Mouse (Mus musculus) megakaryocyte progenitor cell, adult 5-6 weeks (primary cell): ENCODE data around the gene Ube2i. TPM values are rescaled to one million over a fixed set of nuclear protein-coding genes. Genes with fewer than 3 reads are reported as not detected.
"Not testable (repeated sequence)": the region's sequence is repeated elsewhere in the genome, so short reads cannot be mapped to it uniquely, and the experiment has no call there.

Source experiments
- ATAC-seq: replicated peaks from 2 replicates; pipeline ENCODE4 v1.8.0; 2016; ENCODE audit warnings: mild to moderate bottlenecking, moderate TSS enrichment, inconsistent platforms; ENCODE audit not compliant: poor library complexity
- total RNA-seq, 2 experiments: library from RNA; stranded (forward) in 1 of 2; stranded (reverse) in 1 of 2; fragments of 157-497, 149-512 nt in 1 of 2; fragments of 200-1000 nt in 1 of 2; gene quantifications; 2 replicates each; pipeline versions ENCODE4 v1.2.3 to v1.2.4; 2015 to 2017

Ube2i gene
- total RNA-seq, 2 experiments from 2014 or later: 305 to 376 TPM

DNA sequence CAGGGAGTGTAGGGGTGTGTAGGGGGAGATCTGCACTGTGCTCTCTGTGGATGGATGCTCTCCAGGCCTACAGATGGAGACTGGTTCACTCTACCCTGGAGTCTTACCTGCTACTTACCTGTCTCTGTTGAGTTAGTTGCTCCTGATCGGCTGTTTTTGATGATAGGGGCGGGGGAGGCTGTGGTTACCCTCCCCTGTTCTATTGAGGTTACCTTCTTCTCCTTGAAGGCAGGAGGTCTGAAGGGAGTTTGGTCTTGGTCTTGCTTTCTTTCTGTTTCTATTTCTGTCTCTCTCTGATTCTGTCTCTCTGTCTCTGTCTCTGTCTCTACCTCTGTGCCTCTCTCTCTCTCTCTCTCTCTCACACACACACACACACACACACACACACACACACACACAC is 19.3 kb downstream of the Ube2i start:
- no peak for ATAC-seq

DNA sequence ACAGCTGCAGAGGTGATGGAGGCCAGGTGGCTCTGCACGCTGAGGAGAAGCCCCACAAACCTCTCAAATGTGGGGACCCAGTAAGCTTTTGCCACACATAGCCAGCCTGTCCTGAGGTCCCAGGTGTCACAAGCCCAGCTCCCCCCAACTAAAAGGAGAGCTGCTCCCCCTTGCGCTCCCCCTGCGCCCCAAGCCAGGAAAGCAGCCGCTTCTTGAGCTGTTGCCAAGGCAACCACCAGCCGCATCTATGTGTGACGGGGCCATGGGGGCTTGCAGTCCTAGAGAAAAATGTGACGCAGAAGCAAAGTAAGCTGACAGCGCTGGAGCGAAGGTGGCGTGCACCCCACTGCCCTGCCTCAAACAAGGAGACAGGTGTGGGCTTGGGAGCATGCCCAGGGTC is 20.7 kb downstream of the Ube2i start:
- no peak for ATAC-seq

GRCm38 (mm10) chr17:25252643-25253042 is 21.8 kb downstream of the Ube2i start:
- no peak for ATAC-seq

GRCm38 (mm10) chr17:25250181-25250835 is 24.1 kb downstream of the Ube2i start:
- no peak for ATAC-seq

DNA sequence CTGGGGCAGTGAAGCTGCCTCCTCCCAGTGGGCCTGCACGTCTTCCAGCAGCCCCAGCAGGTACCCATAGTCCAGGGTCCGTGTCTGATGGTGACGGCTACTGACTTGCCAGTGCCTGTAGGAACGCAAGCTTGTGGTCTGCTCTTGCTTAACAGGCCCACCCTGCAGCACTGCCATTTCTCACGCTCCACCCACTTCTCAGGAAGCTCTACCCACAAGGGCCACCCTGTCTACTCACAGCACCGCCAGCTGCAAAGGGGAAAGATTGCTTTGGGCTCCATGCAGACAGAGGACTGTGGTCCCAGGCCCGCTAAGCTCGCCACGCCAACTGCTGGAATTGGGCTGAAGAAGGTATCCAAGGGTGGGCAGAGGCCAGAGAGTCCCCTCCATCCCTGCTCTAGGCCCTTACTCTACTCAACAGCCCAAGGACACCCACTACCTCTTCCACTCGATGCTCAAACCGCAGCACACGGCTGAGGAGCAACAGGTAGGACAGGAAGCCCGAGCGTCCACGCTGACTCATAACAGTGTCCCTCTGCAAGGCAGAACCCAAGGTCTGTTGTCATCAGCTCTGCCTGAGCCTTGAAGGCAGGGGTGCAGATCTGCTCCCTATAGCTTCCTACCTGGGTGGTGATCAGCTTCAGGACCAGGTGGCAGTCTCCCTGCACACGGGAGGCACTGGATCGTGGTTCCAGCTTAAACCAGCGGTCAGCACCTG is 26.2 kb downstream of the Ube2i start:
- peak; percentile 90 for ATAC-seq

- ATAC-seq: no peak
Observed at GRCm38 (mm10) chr17:25244239-25244638, 30.2 kb downstream of the Ube2i start.

DNA sequence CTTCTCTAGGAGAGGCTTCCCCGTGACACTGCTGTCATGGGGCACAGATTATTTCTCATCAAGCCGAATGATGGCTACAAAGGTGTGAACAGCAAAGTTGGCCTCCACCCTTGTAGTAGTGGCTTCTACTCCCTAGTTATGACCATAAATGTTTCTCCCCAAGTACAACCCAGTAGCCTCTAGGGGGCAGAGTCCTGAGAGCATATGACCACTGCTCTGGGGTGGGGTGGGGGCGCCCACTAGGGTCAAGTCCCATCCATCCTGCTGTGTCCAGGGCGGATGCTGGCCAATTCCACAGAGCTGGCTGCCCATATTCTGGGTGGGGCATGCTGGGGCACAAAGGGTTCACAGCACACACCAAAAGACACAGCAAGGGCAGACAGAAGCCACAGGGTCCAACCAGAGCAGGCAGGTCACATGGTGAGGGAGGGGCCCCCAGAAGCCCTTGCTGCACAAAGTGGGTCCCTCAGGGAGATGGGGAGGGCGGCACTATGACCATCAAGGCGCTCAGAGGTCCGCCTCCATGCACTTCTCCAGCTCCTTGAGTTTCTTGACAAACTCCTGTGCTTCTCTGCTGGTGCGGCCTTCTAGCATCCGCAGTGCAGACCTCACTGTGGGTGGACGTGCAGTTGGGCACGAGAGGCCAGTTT is 31.2 kb downstream of the Ube2i start:
- no peak for ATAC-seq

DNA sequence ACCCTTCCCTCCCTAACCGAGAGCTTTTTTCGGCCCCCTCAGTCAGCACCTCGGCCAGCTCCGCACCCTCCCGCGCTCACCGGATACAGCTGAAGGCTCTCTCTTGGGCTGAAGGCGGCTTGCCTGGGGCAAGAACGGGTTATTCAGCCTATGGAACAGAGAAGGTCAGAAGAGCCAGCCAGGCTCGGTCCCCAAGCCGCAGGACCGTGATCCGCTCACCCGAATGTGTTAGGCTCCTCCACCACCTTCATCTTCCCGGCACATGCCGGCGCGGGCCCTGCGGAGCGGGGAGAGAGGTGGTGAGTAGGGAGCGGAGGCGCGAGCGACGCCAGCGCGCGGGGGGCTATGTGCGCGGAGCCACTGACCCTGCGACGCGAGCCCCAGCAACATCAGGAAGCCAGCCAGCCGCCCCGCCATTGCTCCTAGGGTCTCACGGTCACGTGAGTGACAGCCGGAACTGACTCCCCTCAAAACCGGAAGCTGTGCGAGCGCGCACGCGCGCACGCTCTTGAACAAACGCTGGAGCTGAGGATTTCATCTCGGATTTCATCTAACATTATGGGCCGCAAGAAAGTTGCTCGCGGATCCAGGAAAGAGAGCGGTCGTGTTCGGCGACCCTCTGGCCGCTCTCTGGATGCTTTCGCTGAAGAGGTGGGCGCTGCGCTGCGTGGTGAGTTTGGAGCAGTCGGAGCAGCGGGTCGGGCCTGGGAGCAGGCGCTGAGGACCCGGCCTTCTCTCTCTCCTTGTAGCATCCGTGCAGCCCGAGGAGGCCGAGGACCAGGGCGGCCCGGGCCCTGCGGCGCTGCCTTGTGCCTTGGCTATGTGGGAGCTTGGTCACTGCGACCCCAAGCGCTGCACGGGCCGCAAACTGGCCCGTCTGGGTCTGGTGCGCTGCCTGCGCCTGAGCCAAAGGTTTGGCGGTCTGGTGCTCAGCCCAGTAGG is 34.5 kb downstream of the Ube2i start, which contains the start of the genes Gnptg and Tsr3:
Gnptg (minus strand) TSS at position 430 of the 942 bp plus-strand sequence.
Tsr3 (plus strand) TSS at position 476 of the 942 bp plus-strand sequence.
- ATAC-seq: peak; percentile 87

DNA sequence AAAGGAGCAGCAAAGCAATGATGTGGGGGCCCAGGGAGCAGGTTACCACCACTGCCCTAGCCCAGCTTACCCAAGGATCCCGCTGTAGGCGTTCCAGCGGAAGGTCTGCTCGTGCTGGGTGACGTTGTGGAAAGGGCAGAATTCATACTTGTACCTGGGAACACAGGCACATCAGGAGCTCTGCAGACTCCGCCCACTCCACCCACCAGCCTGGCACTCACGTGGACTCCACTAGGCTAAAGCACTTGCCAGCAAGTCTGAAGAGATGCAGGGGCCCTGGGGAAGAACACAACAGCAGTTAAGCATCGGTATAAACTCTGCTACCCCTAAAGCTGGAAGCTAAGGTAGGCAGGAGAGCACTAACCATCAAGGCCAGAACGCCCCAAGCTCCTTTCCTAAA is 38.8 kb downstream of the Ube2i start:
- no peak for ATAC-seq

GRCm38 (mm10) chr17:25231621-25232020 is 42.8 kb downstream of the Ube2i start:
- ATAC-seq: not testable (repeated sequence)

- ATAC-seq: no peak
Observed at GRCm38 (mm10) chr17:25230700-25231099, 43.7 kb downstream of the Ube2i start.

DNA sequence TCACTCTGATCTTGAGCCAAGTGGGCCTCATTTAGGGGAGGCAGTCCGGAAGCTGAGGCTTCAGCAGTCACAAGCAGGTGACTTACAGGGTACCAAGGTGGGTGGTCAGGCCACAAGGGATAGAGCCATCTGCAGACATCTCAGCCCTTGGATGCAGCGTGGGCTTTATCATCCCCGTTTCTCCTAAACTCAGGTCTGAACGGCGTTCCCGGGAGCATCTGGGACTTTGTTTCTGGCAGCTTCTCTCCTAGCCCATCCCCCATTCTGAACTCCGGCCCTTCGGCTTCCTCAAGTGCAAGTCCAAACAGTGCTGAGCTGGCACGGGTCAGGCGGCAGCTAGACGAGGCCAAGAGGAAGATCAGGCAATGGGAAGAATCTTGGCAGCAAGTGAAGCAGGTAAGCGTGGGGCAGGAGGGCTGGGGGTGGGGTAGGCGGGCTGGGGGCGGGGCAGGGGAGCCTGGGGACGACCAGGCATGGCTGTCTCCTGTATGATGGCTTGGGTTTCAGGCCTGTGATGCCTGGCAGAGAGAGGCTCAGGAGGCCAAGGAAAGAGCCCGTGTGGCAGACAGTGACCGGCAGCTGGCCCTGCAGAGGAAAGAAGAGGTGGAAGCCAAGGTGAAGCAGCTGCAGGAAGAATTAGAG is 44.3 kb downstream of the Ube2i start:
- ATAC-seq: not testable (repeated sequence)

DNA sequence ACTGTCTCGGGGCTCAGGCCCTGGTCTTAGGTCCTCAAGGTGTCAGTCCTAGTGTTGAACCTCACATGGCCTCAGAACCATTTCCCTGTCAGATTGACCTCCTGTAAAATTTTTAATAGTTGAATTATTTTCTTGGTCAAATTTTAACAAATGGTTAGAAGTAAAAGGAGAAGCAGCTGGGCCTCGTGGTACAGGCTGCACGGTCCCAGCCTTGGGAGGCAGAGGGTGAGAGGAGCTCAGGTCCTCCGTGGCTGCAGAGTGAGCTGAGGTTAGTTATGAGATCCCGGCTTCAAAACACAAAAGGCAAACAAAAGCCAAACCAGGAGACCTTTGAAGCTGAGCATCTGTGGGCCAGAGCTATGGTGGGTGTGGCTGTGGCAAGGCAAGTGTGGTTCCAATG is 46.4 kb downstream of the Ube2i start:
- ATAC-seq: no peak

DNA sequence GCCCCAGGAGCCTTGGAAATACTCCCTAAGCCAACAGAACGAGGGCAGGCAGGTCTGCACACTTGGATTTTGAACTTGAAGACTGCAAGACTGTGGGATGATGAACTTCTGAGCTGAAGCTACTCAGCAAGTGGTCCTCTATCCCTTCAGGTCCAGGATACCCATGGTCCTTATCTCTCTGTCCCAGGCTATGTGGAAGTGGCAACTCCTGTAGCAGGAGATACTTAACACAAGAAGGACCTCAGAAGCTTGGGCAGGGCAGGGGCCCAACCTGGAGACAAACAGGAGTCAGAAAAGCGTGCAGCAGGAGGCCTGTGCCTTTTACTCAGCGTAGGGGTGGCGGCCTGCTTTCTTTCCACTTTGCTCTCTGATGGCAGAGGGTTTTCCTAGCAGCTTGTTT is 48.8 kb downstream of the Ube2i start:
- ATAC-seq: 0 out of 2 replicates have a peak, but pooled peaks have one; percentile 9

- ATAC-seq: no peak
Observed at GRCm38 (mm10) chr17:25224586-25225222, 49.7 kb downstream of the Ube2i start.

DNA sequence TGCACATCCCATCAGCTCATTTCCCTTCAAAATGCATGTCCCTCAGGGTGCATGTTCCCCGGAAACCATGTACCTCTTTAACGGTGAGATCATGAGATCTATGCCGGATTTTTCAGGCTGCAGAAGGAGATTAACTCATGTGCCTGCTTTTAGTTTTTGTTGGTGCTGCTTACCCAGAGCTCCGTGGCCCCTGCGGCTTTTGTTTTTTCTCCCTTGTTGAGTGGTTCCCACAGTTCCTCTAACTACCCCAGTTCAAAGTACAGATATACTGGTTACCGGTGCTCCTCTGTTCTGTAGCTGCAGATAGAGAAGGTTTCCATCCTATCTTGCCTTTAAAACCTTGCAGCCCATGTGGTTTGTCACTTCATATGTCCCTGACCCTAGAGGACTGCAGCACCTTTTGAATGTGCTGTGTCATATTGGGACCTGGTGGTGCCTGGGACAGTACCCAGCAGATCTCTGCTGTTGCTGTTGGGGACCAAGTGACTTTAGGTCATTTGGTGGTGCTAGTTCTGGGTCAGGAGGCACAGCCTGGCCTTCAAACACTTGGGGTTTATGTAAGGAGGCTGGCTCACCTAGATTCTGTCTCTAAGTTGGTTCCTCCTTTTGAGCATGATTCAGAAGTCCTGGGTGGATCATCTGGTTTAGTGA is 51.3 kb downstream of the Ube2i start:
- ATAC-seq: peak; percentile 45

DNA sequence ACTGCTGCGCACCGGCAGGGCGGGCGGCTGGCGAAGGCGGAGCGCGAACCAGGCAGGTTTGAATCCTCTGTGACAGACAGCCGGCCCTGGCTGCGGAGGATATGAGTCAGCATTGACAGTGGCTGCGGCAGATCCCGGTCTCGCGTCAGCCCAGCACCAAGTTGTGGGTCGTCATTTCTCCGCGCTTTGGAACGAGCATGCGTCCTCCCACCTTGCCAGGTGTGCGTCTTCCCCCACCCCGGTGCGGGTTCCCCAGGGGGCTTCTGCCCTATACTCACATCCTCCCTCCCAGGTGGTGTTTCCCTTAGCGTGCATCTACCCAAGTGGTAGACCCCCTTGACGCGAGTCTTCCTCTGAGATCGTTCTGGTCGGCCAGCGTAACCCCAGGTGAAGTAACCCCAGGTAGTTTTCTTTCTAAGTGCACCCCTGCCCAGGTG is 51.9 kb downstream of the Ube2i start:
- peak; percentile 66 for ATAC-seq

- peak; percentile 58 for ATAC-seq
Observed at GRCm38 (mm10) chr17:25221821-25222503, 52.5 kb downstream of the Ube2i start.

DNA sequence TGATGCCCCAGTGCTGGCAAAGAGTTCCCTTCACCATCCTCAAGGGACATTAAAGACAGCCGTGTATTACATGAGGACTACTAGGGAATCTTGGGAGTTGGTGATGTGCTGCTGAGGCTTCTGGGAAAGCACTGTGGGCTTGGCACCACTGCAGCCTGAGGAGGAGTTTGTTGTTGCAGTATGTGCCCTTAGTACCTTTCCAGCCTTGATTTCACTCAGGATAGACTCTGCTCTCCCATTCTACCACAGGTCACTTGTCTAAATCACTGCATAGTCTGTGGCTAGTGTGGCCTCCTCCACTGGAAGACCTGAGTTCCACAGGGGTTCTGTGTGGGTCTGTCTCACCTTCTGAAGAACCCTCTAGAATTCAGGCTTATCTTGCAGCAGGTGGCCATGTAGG is 53.7 kb downstream of the Ube2i start:
- no peak for ATAC-seq
